Mouse (Mus musculus) liver, embryonic 14.5 days (tissue): ENCODE results near the gene Psrc1. TPM values are rescaled to one million over a fixed set of nuclear protein-coding genes. Genes with fewer than 3 reads are reported as not detected.

Experiments
- ATAC-seq: fragments of 200-750 bp; cut with Nextera tagmentation; 2 replicates; pipeline ENCODE4 v1.8.0; 2017; ENCODE audit warnings: moderate number of reproducible peaks, mild to moderate bottlenecking, moderate library complexity; ENCODE audit not compliant: insufficient read depth
- DNase-seq, 3 experiments: peaks; one replicate each; pipeline ENCODE4 v3.0.0-alpha.2; 2012 to 2013; ENCODE audit warnings: low read depth in 3 of 3, low spot score in 3 of 3
- H3K27ac ChIP-seq: fragments of 300-500 bp; sonication (generic); 2 replicates; pipeline ENCODE4 v1.5.1; 2014; ENCODE audit warnings: moderate library complexity, mild to moderate bottlenecking, control low read depth, inconsistent platforms
- H3K27me3 ChIP-seq: fragments of 300-500 bp; sonication (generic); 2 replicates; pipeline ENCODE4 v1.6.1; 2014; ENCODE audit warnings: mild to moderate bottlenecking, low read length, moderate library complexity; ENCODE audit not compliant: control insufficient read depth, insufficient read depth
- H3K36me3 ChIP-seq: fragments of 300-500 bp; sonication (generic); replicated peaks from 2 replicates; pipeline ENCODE4 v1.6.1; 2014; ENCODE audit warnings: low read depth; ENCODE audit not compliant: control insufficient read depth, insufficient read depth
- H3K4me1 ChIP-seq, 2 experiments: fragments of 200-500 bp in 1 of 2; fragments of 300-500 bp in 1 of 2; sonication (generic) in 1 of 2; replicated peaks; 2 replicates each; pipeline ENCODE4 v1.6.1; 2012 to 2014; ENCODE audit warnings: antibody characterized with exemption in 1 of 2, inconsistent platforms in 1 of 2, low read length in 1 of 2; ENCODE audit not compliant: control insufficient read depth in 2 of 2, insufficient read depth in 2 of 2
- H3K4me2 ChIP-seq: fragments of 300-500 bp; sonication (generic); 2 replicates; pipeline ENCODE4 v1.6.1; 2014; ENCODE audit warnings: low read depth, mild to moderate bottlenecking, control low read depth, moderate library complexity
- H3K4me3 ChIP-seq, 2 experiments: fragments of 200-500 bp in 1 of 2; fragments of 300-500 bp in 1 of 2; sonication (generic) in 1 of 2; 2 replicates each; pipeline ENCODE4 v1.5.1; 2012 to 2014; ENCODE audit warnings: low read depth in 2 of 2, low read length in 2 of 2, mild to moderate bottlenecking in 2 of 2, control low read depth in 1 of 2, inconsistent platforms in 1 of 2, moderate library complexity in 1 of 2; ENCODE audit not compliant: insufficient read depth in 1 of 2
- H3K9ac ChIP-seq: fragments of 300-500 bp; sonication (generic); replicated peaks from 2 replicates; pipeline ENCODE4 v1.6.1; 2014; ENCODE audit warnings: mild to moderate bottlenecking, control low read depth, moderate library complexity
- H3K9me3 ChIP-seq: fragments of 300-500 bp; sonication (generic); 2 replicates; pipeline ENCODE4 v1.6.1; 2016; ENCODE audit warnings: low read length, mixed read lengths; ENCODE audit not compliant: control insufficient read depth
- CTCF ChIP-seq: IDR thresholded peaks from 2 replicates; pipeline ENCODE4 v1.5.1; 2016; ENCODE audit warnings: antibody characterized with exemption, low read depth, control low read depth
- EP300 ChIP-seq: IDR thresholded peaks from 2 replicates; pipeline ENCODE4 v1.6.1; 2016; ENCODE audit warnings: antibody characterized with exemption, low read depth
- WGBS: fragments of 180-500 bp; shearing (Covaris S2); extraction: QIAGEN DNeasy Blood & Tissue Kit; methylation state at CpG from one replicate; pipeline ENCODE4 v1.1.7; 2014; ENCODE audit not compliant: insufficient replicate concordance; 5-methylcytosine and 5-hydroxymethylcytosine counted together
- polyA plus RNA-seq, 2 experiments: library from polyadenylated mRNA; depleted of rRNA in 1 of 2; stranded (reverse) in 1 of 2; unstranded in 1 of 2; fragments of >200 nt; fragmentation: Nextera tagmentation in 1 of 2; extraction: Ambion mirVana in 1 of 2; gene quantifications; 2 replicates each; pipeline versions ENCODE4 v1.2.1 to v1.2.3; 2012 to 2014

Psrc1 gene
- polyA plus RNA-seq, 2 experiments: 12.3 to 20.3 TPM

GRCm38 (mm10) chr3:108364270-108364995 lies 19.2 kb upstream of the Psrc1 start, which contains the start of gene Mybphl:
TSS of gene Mybphl (plus strand) at chr3:108364911.
- no peaks in the 10 kb centered on the region for H3K36me3 ChIP-seq
- no peak within 1 kb of the TSS for H3K4me2 ChIP-seq
- H3K4me1 ChIP-seq: peaks cover 0 to 14% of the 10 kb centered on the region in 2 experiments; a peak in 2 of 4 replicates
- H3K9ac ChIP-seq: no peak within 1 kb of the TSS
- ATAC-seq (0 out of 2 replicates have a peak, but pooled peaks have one; percentile 16), DNase-seq (no peak)
- TF ChIP-seq CTCF (no peak), EP300 (no peak)
- no peaks in the 10 kb centered on the region for H3K9me3 ChIP-seq
- H3K27me3 ChIP-seq: no peaks in the 10 kb centered on the region
- no peak within 1 kb of the TSS for H3K4me3 ChIP-seq
- no peak within 1 kb of the TSS for H3K27ac ChIP-seq
- 48% methylated on average over 9 of the region's 9 CpGs for WGBS

- DNase-seq: no peak
These were observed 16.5 kb upstream of the Psrc1 start for GRCm38 (mm10) chr3:108367173-108367572.

GRCm38 (mm10) chr3:108367828-108368227 lies 15.8 kb upstream of the Psrc1 start:
- H3K9ac ChIP-seq: no peak overlapping the region
- DNase-seq (no peak), ATAC-seq (peak; percentile 34; the same call in 1 of the 2 replicates)
- no peaks in the 10 kb centered on the region for H3K9me3 ChIP-seq
- no peak overlapping the region for H3K27ac ChIP-seq
- no peak overlapping the region for H3K4me3 ChIP-seq
- no peaks in the 10 kb centered on the region for H3K36me3 ChIP-seq
- WGBS: 54% methylated on average over 3 of the region's 3 CpGs
- no peak for TF ChIP-seq EP300
- no peak for TF ChIP-seq CTCF
- H3K27me3 ChIP-seq: no peaks in the 10 kb centered on the region
- H3K4me2 ChIP-seq: no peak overlapping the region
- H3K4me1 ChIP-seq: peaks cover 0 to 14% of the 10 kb centered on the region in 2 experiments; a peak in 2 of 4 replicates

More at GRCm38 (mm10) chr3:108367173-108367572, 16.5 kb upstream of the Psrc1 start:
- no peak for ATAC-seq
- TF ChIP-seq EP300: no peak
- no peak for TF ChIP-seq CTCF
- Histone ChIP-seq H3K4me3 (no peak overlapping the region), H3K27ac (no peak overlapping the region), H3K36me3 (no peaks in the 10 kb centered on the region), H3K27me3 (no peaks in the 10 kb centered on the region), H3K9me3 (no peaks in the 10 kb centered on the region), H3K9ac (no peak overlapping the region), H3K4me1 (peaks cover 0 to 14% of the 10 kb centered on the region in 2 experiments; a peak in 2 of 4 replicates), H3K4me2 (no peak overlapping the region)
- WGBS: 51% methylated on average over 9 of the region's 9 CpGs

GRCm38 (mm10) chr3:108368721-108369120 lies 14.9 kb upstream of the Psrc1 start:
- ATAC-seq: peak; percentile 40
- 49% methylated on average over 5 of the region's 5 CpGs for WGBS
- H3K9ac ChIP-seq: no peak overlapping the region

GRCm38 (mm10) chr3:108372274-108372673 lies 11.4 kb upstream of the Psrc1 start:
- WGBS: 36% methylated on average over 3 of the region's 3 CpGs
- TF ChIP-seq EP300 (no peak), CTCF (no peak)
- ATAC-seq (no peak), DNase-seq (no peak)
- Histone ChIP-seq H3K27ac (no peak overlapping the region), H3K4me3 (no peak overlapping the region), H3K27me3 (no peaks in the 10 kb centered on the region), H3K9ac (no peak overlapping the region), H3K9me3 (no peaks in the 10 kb centered on the region), H3K4me2 (no peak overlapping the region), H3K4me1 (peaks cover 0 to 5% of the 10 kb centered on the region in 2 experiments; a peak in 1 of 4 replicates), H3K36me3 (no peaks in the 10 kb centered on the region)

More at GRCm38 (mm10) chr3:108368721-108369120, 14.9 kb upstream of the Psrc1 start:
- Histone ChIP-seq H3K4me1 (peaks cover 0 to 12% of the 10 kb centered on the region in 2 experiments; a peak in 2 of 4 replicates), H3K27me3 (no peaks in the 10 kb centered on the region), H3K27ac (no peak overlapping the region), H3K4me2 (no peak overlapping the region), H3K36me3 (no peaks in the 10 kb centered on the region), H3K4me3 (no peak overlapping the region), H3K9me3 (no peaks in the 10 kb centered on the region)
- no peak for DNase-seq
- TF ChIP-seq EP300 (no peak), CTCF (no peak)
